Mouse (Mus musculus) cerebellum, postnatal 4 days (tissue): ENCODE results near the gene Nceh1.

Experiments
- DNase-seq, 2 experiments: peaks; one replicate each; pipeline ENCODE4 v3.0.0; 2022; ENCODE audit warnings: low spot score in 2 of 2, mixed read lengths in 1 of 2

Gene Nceh1

DNA sequence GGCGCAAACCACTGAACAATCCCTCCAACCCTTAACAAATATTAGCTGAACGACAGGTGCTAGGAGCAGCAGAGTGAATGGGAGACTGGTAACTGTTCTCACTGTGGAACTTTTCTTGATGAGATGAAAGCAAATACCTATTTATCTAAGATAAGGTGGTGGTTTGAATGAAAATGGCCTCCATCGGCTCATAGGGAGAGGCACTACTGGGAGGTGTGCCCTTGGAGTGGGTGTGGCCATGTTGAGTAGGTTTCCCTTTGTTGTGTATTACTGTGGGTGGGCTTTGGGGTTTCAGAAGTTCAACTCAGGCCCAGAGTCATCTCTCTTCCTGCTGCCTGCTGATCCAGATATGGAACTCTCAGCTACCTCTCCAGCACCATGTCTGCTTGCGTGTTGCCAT is 8.1 kb downstream of the Nceh1 start:
- no peak for DNase-seq

DNA sequence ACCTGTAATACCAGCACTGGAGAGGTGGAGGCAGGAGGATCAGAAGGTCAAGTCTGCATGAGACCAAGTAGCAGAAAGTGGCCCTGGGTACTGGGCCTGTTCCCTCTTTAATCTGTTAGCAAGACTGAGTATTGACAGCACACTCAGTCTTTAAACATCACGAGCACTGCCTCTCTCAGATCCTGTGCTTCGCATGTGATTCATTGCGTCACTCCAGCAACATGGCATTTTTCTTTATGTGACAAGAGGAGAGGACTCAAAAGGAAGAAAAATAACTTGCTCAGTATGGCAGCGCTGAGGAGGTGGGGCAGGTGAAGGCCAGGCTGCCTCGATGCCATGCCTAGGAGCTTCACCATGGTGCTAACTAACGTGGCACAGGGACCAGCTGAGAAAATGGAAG is 9.1 kb downstream of the Nceh1 start:
- no peak for DNase-seq

DNA sequence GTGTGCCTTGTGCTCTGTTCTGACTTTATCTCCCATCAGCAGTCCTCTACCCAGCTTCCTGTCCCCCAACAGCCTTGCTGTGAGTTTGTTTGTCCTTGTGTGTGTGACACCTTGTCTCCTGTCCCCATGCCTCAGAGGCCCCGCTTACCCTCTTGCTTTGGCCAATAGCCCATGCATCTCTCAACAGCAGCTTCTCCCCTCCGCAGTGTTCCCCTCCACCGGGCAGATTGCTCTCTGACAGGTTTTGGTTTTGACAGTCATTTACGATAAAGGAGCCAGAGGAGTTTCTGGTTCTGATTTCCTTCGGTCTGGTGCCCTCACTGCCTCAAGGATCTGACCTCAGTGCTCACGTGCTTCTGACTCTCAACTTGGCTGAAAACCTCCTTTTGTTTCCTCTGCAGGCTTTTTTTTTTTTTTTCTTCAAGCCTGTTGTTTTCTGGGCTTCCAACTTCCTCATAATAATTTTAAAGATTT is 11.1 kb downstream of the Nceh1 start:
- DNase-seq: no peak

DNA sequence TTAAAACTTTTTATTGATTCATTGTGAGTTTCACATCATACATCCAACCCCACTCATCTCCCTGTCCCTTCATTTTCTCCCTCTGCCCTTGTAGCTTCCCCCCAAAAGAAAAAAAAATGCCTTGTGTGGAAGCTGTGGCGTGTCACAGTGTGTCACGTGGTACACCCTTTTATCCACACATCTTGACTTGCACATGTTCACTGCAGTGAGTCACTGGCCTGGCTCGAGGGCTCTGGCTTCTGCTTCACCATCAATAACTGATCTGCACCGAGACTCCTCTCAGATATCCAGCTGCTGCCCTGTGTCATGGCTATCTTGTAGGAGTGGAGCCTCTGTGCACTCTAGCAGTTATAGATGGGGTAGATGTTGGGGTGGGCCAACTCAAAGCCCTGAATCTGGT is 12.4 kb downstream of the Nceh1 start:
- DNase-seq: no peak

DNA sequence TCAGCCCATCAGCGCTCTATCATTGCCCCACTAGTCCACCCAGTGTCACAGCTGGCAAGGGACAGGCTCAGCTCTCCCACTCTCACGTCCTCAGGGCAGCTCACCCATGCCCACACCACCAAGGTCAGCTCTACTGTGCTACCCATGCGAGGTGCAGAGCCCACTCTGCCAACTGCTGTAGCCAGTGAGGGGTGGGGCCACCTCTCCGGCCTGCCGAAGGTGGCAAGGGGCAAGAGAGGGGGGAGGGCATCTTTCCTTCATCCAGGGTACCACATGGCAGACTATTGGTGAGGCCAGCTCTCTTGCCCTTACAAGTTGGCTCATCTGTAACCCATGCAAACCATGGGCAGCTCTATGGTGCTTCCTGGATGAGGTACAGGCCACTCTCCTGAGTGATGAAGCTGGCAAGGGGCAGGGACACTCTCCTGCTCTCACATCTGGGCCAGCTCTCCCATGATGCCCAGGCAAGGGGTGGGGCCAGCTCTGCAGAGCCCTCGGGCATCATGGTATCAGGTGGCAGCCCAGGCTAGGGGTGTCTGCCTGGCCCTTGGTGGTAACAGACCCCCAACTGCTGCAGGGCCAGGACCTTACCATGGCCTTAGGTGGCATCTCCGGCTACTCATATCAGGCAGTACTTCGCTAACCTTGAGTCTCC is 12.9 kb downstream of the Nceh1 start:
- no peak for DNase-seq

DNA sequence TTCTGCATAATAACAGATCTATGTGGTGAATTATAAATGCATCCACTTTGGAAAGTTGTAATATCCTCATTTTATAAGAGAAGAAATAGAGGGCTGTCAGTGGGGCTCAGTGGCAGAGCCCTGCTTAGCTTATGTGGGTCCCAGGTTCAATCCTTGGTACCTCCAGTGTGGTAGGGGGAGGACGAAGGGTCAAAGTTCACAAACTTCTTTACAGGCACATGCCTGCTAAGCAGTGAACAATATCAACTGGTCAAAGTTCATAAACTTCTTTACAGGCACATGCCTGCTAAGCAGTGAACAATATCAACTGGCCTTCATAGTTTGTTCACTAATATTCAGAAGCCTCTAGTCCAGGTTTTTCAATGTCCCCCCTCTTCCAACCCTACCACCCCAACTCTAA is 13.8 kb downstream of the Nceh1 start:
- no peak for DNase-seq

DNA sequence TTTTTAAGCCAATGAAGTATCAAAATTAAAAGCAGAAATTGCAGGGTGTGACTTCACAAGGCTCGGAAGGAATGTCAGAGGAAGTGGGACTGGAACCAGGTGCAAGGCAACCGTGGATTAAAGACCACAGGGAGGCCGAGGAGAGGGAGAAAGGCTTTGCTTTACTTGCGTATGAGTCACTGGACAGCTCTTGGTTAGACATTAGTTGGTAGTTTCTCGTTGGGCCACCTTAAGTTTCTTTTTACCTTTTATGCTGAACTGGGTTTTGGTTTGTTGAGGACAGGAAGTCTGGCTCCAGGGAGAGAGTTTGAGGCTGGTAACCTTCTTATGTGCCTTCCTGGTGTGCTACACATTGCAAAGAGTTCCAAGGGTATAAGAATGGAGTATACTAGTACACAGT is 15.1 kb downstream of the Nceh1 start:
- no peak for DNase-seq

DNA sequence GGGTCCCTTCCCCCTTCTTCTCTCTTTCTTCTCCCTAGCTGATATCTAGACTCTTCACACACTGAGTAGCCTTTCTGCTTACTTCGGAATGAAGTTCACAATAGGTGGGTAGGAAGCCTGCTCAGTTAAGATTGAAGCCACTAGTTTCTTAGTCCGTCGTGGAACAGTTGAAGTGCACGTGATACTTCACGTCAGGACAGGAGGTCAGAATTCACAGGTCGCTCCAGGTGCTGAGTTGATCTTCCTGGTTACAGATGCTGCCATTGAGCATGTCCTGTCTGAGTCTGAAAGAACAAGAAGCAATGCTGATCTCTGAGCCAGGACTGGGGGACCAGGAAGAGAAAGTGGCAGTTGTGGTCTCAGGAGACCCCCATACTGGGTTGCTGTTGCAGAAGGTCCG is 16.4 kb downstream of the Nceh1 start:
- DNase-seq: no peak

DNA sequence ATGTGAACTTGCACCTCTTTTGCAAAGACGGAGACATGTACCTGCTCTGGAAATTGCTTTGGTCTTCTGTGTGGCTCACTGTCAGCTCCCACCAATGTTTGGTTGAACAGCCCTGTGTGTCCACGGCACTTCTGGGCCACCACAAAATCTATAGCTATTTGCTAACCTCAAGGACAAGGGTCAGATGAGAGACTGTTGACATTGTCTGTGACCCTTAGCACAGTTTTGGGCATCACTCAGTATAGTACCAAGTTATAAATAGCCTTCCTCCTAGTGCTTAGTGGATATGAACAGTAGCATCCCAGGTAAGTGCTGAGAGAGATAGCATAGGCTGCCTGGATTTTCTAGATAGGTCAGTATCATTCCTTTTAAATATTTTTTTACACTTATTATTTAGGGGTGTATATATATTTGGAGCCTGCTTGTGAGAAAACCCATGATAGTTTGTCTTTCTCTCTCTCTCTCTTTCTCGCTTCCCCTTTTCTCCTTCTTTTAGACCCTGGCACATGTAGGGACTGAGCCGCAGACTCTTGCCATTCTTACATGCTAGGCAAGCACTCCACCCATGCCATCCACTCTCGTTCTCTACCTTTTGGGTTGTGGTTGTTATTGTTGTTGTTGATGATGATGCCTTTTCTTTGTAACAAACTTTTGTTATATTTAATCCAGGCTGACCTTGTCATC is 19.1 kb downstream of the Nceh1 start:
- DNase-seq: no peak

DNA sequence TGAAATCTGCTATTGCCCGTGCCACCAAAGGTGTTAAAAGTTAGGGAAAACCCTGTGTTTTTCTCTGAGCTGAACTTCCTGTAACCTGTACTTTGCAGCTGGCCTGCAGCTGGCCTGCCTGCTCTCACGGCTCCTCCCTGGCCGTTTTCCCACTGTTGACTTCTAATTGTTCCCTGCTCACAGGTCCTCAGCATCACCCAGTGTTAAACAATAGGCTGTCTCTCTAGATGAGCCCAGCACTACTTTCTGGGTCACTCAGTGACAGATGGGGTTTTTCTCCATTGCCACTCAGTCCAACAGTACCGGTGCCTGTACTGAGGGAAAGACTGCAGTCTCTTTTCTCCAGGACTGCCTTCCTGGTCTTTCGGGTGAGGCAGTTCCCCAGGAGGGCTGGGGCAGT is 22.3 kb downstream of the Nceh1 start:
- DNase-seq: no peak

DNA sequence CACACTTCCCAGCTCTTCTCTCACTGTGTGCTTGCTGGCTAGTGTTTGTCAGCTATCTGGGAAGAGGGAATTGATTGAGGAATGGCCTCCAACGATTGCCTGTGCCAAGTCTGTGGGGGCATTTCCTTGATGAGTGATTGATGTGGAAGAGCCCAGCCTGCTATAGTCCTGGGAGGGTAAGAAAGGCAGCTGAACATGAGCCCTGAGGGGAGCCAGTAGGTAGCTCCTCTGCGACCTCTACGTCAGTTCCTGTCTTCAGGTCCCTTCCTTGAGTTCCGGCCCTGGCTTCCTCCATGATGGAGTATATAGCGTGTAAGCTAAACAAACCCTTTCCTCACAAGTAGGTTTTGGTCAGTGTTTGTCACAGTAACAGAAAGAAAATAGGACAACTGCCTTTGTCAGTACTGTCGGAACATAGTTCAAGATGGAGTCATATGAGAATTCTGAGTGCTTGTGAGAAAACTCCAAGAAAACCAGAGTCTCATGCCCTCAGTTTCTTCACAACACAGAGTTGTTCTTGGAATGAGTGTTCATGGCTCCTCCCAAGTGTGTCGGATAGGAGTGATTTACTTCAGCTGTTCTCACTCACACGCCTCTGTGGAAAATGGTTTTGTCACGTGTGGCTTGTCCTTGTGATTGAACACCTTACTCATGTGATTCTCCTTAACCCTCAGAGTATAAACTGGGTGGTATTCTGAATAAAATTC is 22.9 kb downstream of the Nceh1 start:
- no peak for DNase-seq

DNA sequence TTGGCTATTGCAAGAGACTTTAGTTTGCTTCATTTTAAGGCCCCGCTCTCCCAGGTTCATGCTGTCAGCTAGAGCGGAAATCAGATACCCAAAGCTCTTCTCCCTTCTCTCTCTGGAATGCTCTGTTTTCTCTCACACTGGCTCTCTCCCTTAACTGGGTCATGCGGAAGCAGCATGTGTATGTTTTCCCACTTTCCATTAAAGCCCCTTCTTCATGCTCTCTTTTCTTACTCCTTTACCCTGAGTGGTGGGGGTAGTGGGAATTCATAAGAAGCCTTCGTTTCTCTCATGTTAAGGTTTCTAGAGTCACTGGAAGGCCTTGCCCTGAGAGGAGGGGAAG is 23.4 kb downstream of the Nceh1 start:
- no peak for DNase-seq

DNA sequence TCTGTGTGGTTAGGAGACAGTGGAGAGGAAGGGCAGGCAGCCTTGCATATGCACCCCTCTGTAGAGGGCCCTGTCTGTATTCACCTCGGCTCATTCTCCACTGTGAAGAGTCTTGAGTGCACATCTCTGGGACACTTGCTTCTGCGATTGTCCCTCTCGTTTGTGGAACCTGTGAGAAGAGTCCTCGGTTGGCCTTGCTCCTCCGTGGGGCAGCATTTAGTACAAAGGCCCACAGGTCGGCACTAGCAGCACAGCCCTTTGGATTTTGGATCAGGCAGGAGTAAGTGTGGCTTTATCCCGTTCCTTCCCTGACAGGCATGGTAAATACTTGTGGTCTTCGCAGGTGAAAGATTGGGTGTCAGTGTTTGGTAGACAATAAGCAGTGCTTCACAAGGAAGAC is 23.8 kb downstream of the Nceh1 start:
- no peak for DNase-seq

DNA sequence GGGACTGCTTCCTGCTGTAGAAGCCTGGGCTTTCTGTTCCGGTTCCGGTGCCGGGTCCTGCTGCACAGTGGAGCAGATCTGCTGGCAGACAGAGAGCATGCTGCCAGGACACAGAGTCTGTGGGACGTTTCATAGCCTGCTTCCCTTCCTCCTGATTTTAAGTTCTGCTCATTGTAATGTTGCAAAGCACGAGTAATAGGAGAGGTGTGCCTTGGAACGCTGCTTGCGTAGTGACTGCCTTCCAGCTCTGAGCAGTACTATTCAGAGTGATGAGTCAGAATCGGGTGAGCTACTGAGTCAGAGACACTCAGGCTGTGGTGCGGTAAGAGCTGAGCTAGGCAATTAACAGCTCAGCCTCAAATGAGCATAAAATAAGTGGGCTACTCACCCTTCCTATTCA is 26.9 kb downstream of the Nceh1 start:
- DNase-seq: no peak

DNA sequence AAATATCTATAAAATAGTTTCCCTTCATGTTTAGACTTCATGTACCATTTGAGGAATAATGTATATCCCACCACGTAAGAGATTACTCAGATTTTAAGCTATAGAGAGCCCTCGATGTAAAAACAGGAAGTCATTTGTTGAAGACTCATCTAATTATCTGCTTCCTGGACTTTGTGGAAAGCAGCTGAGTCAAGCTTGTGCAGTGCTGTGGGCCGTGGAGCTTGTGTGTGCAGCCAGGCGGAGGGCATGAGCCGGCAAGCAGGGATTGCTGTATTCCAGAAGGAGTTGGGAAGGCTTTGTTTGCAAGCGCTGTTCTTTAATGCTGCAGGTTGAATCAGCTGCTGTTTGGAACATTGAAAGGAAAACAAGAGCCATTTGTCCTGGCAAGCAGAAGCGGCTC is 27.5 kb downstream of the Nceh1 start:
- no peak for DNase-seq

DNA sequence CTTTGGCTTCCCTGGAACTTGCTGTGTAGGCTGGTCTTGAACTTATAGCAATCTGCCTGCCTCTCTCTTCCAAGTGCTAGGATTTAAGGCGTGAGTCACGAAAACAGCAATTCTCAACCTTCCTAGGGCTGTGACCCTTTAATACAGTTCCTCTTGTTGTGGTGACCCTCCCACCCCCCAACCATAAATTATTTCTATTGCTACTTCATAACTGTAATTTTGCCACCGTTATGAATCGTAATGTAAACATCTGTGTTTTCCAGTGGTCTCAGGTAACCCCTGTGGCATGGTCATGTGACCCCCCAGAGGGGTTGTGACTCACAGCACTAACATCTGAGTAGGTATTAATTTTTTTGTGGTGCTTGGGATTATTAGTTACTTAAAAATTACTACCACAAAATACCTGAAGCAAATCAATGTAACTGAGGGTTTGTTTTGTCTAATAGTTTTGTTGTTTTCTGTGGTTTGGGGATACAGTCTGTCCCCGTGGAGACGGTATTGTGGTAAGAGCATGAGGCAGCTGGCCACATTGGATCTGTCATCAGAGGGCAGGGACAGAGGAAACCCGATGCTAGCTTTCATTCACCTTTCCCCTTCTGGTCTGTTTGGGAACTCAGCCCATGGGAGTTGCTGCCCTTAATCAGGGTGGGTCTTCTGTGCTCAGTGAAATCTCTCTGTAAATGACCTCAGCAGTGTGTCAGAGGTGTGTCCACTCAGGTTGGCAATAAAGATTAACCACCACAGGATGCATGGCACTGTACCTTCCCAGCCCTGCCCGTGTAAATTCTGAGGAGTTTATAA is 31.5 kb downstream of the Nceh1 start:
- no peak for DNase-seq

DNA sequence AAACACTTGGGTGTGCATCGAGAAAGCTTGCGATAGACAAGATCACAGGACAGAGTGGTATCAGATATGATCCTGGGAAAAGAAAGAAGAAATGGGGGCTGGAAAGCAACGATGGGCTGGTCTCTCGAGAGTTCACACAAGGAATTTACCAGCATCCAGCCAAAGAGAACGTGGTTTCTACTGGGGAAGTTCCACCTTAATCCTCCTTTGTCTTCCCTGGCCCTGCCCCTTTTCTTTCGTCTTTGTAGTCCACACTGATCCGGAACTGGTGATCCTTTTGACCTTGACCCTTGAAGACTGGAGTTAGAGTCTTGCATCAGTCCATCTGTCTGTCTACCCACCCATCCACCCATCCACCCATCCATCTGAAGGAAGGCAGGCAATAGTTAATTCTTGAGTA is 34.6 kb downstream of the Nceh1 start:
- DNase-seq: no peak

DNA sequence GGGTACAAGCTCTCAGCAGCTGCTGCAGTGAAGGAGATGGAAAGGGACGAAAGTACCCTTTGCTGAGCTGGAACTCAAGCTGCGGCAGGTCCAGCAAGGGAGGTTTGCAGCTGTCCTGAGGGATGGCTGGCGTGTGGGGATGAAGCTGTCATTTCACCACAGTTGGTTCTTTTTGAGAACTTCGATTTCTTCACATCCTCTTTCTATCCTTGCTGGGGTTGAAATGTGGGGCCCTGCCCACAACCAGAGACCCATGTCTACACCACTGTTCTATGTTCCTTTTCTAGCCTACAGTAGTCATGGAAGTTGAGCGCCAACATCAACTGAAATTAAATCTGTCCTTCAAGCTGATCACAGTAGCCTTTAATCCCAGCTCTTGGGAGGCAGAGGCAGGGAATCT is 35.8 kb downstream of the Nceh1 start:
- no peak for DNase-seq

DNA sequence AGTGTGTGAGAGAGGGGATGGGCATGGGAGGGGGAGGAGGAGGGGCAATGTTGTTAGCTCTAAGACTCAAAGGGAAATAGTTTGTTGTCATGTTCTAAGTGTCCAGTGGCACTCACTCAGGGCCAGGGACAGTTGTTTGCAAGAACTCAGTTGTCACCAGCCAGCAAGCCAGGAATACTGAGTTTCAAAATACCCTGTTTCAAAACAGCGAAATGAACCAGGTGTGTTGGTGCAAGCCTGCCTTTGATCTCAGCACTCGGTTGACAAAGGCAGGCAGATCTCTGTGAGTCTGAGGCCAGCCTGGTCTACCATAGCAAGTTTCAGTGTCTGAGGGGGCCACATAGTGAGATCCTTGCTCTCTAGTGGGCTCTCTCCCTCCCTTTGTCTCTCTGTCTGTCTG is 39.3 kb downstream of the Nceh1 start:
- DNase-seq: no peak

DNA sequence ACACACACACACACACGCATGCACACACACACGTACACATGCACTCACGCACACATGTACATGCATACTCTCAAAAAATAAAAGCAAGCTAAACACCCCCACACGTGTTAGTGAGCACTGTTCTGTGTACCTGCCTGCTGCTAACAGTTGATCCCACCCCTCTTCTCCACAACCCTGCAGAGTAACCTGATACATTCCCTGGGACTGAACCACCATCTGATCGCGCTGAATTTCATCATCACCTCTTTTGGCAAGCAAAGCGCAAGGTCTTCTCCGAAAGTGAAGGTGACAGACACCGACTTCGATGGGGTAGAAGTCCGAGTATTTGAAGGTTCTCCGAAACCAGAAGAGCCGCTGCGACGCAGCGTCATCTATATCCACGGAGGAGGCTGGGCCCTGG is 39.7 kb downstream of the Nceh1 start:
- no peak for DNase-seq

DNA sequence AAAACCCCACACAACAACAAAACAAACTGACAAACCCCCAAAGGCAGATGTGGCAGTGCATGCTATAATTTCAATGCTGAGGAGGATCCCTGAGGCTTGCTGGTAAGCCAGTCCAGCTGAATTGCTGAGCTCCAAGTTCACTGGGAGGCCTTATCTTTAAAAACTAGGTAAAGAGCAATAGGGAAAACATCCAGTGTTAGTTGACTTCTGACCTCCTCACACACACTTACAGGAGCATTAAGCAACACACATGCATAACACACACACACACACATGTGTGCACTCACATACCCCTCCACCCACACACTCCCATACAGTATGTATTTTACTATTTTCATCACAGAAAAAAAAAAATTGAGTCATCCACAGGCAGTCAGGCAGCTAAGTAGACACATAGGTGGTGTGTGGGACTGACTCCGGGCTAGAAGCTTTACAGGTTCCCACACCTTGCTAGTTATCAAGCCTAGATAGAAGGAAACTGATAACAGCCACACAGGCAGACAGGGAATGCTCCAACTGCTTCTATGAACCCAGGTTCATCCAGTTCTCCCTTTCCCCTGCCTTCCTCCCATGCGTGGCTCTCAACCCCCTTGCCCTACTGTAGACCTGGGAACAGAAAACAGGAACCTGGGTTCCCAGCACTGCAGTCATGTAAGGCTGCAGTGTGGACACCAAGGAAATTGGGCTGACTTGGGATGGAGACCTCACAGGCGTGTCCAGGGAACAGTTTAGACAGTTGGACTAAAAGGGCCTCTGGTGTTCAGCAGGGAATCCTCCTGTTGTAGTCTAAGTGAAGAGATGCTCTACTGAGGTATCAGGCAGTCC is 45.1 kb downstream of the Nceh1 start:
- DNase-seq: no peak
